Mouse (Mus musculus) cerebellum, postnatal 4 days (tissue): ENCODE measurements around the gene Kidins220.

Source experiments
- DNase-seq, 2 experiments: peaks; one replicate each; pipeline ENCODE4 v3.0.0; 2022; ENCODE audit warnings: low spot score in 2 of 2, mixed read lengths in 1 of 2

The Kidins220 gene

GRCm38 (mm10) chr12:25092027-25092704 is 117.4 kb downstream of the Kidins220 start:
- peak; percentile 91 to 94 for DNase-seq

- DNase-seq: peak in 1 of 2 experiments; percentile 49
Measured at GRCm38 (mm10) chr12:25092751-25093211, 118.1 kb downstream of the Kidins220 start.

- DNase-seq: no peak
Measured at GRCm38 (mm10) chr12:25093241-25093774, 118.6 kb downstream of the Kidins220 start.

GRCm38 (mm10) chr12:25094621-25095521 is 120.1 kb downstream of the Kidins220 start:
- no peak for DNase-seq

- DNase-seq: no peak
Measured at GRCm38 (mm10) chr12:25095538-25095937, 120.8 kb downstream of the Kidins220 start.

- DNase-seq: peak; percentile 95 to 96
Measured at GRCm38 (mm10) chr12:25095974-25096639, 121.4 kb downstream of the Kidins220 start.

GRCm38 (mm10) chr12:25096640-25097051 is 121.9 kb downstream of the Kidins220 start:
- DNase-seq: no peak

- no peak for DNase-seq
Measured at GRCm38 (mm10) chr12:25097052-25097209, 122.2 kb downstream of the Kidins220 start, which contains the start of gene Id2. TSS of gene Id2 (minus strand) at chr12:25097140.

GRCm38 (mm10) chr12:25097210-25098160 is 122.8 kb downstream of the Kidins220 start:
- peak in 1 of 2 experiments; percentile 42 for DNase-seq

GRCm38 (mm10) chr12:25098161-25098550 is 123.4 kb downstream of the Kidins220 start:
- DNase-seq: no peak

- DNase-seq: peak; percentile 80 to 85
Measured at GRCm38 (mm10) chr12:25098561-25099312, 124.0 kb downstream of the Kidins220 start.

- peak in 1 of 2 experiments; percentile 64 for DNase-seq
Measured at GRCm38 (mm10) chr12:25099313-25099562, 124.5 kb downstream of the Kidins220 start.

- DNase-seq: peak in 1 of 2 experiments; percentile 30
Measured at GRCm38 (mm10) chr12:25099563-25100408, 125.1 kb downstream of the Kidins220 start.

- DNase-seq: peak in 1 of 2 experiments; percentile 62
Measured at GRCm38 (mm10) chr12:25100411-25101217, 125.9 kb downstream of the Kidins220 start.

- DNase-seq: no peak
Measured at GRCm38 (mm10) chr12:25101389-25101788, 126.7 kb downstream of the Kidins220 start.

GRCm38 (mm10) chr12:25103911-25104310 is 129.2 kb downstream of the Kidins220 start:
- no peak for DNase-seq

GRCm38 (mm10) chr12:25104541-25104940 is 129.8 kb downstream of the Kidins220 start:
- no peak for DNase-seq

- DNase-seq: no peak
Measured at GRCm38 (mm10) chr12:25108865-25109264, 134.1 kb downstream of the Kidins220 start.
